Mouse (Mus musculus) 416B (cell line): ENCODE data around the gene 4930558K02Rik.

Experiments
- DNase-seq: peaks from one replicate; pipeline ENCODE4 v3.0.0; 2011; ENCODE audit warnings: low read depth

The 4930558K02Rik gene

GRCm38 (mm10) chr1:161900129-161900528 is 79.3 kb downstream of the 4930558K02Rik start:
- no peak for DNase-seq

- peak; percentile 62 for DNase-seq
Observed at GRCm38 (mm10) chr1:161897235-161897634, 82.2 kb downstream of the 4930558K02Rik start.

- DNase-seq, result peak; percentile 66
Observed at GRCm38 (mm10) chr1:161896130-161896529, 83.3 kb downstream of the 4930558K02Rik start.

GRCm38 (mm10) chr1:161895014-161895413 is 84.4 kb downstream of the 4930558K02Rik start:
- DNase-seq, result no peak

- DNase-seq, result peak; percentile 91
Observed at GRCm38 (mm10) chr1:161894553-161894952, 84.9 kb downstream of the 4930558K02Rik start.

GRCm38 (mm10) chr1:161894126-161894525 is 85.3 kb downstream of the 4930558K02Rik start:
- DNase-seq, result peak; percentile 88
